Mouse (Mus musculus): Measurements from ENCODE around the gene Dazap1.
A peak's percentile ranks its signal among the peaks of the same experiment; 100 is the strongest.

Gene Dazap1

DNA sequence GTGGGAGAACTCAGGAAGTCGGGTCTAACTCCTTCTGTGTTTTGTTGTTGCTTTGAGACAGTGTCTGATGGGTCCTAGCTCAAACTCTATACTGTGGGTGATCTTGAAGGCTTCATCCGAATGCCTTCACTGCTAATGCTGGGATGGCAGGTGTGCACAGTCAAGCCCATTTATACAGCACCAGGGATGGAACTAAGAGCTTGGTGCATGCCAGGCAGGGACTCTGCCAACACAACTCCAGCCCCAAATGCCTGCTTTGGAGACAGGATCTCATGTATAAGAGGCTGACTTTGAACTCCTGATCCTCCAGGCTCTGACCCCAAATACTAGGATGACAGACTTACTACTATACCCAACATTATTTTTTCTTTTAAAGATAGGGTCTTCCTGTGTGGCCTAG lies 11.2 kb upstream of the Dazap1 start:
- no peak for DNase-seq

DNA sequence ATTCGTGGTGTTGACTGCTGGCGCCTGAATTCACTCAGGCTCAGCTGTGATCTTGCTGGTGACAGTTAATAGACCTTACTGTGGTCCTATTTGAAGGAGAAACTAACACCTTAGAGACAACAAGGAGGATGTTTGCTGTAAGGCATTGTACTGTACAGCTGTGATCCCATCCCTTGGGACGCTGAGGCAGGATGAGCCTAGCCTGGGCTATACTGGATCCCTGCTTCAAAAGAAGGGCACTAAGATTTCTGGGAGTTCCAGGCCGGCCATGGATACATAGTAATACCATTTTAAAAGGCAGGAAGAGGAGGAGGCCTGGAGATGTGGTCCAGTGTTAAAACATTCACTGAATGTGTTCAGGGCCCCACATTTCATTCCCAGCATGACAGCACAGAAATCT lies 10.7 kb upstream of the Dazap1 start:
- no peak for DNase-seq

DNA sequence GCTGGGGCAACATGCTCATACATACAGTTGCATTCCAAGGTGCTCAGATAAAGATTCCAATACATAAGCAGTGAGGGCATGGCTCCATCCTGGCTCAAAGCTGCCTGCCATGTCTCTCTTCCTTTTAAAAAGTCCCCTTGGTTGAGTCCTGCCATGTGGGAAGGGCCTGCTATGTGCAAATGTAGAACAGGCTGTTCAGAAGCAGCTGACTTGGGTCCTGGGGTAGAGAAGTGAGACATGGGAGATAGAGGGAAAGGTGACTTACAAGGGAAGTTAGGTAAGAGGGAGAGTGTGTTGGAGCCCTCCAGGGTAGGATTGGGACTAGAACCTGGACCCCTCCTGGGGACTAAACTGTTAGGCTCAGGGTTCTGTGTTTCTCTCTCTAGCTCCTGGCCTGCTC lies 9.3 kb upstream of the Dazap1 start:
- no peak for DNase-seq

DNA sequence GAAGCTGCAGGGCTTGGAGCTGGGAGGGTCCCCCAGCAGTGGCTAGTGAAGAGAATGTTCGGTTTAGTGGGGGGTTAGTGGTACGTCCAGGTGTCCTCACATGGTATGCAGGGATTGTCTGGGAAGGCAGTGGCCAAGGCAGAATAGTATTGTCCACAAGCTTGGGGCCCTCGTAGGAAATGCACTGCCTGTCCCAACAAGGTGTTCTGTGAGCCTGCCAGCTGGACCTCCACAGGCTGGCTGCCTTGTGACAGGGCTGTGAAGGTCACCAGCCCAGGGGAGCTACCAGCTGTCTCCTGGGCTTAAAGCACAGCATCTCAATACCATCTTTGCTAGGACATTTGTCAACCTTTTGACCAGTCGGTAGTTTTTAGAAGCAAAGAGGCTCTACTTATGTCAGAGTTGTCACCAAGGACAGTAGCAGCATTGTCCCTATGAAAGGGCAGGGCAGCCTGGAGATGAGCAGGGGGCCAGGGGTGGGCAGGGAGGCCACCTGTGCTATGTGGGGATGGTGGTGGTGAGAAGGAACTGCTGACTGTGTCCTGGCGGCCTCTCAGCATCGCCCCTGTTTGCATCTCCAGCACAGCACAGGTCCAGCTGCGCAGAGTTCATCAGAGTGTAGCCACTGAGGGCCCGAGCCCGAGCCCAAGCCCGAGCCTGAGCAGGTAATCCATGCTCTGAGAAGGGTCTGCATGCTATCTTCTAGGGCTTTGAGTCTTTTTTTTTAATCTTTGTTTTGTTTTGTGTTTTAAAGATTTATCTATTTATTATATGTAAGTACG lies 8.6 kb upstream of the Dazap1 start:
- DNase-seq = no peak

DNA sequence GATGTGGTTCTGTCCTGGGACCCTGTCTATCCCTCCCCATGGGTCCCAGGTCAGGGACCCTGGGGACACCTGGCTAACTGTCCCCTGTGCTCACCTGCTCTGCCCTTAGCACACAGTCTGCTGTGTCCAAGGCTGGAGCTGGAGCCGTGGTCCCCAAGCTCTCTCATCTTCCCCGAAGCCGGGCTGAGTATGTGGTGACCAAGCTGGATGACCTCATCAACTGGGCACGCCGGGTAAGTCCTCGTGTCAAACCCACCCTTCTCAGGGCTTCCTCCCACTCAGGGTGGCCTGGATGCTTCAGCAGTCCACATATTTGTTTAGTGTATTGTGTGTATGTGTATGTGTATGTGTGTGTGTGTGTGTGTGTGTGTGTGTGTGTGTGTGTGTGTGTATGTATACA lies 7.7 kb upstream of the Dazap1 start:
- no peak for DNase-seq

DNA sequence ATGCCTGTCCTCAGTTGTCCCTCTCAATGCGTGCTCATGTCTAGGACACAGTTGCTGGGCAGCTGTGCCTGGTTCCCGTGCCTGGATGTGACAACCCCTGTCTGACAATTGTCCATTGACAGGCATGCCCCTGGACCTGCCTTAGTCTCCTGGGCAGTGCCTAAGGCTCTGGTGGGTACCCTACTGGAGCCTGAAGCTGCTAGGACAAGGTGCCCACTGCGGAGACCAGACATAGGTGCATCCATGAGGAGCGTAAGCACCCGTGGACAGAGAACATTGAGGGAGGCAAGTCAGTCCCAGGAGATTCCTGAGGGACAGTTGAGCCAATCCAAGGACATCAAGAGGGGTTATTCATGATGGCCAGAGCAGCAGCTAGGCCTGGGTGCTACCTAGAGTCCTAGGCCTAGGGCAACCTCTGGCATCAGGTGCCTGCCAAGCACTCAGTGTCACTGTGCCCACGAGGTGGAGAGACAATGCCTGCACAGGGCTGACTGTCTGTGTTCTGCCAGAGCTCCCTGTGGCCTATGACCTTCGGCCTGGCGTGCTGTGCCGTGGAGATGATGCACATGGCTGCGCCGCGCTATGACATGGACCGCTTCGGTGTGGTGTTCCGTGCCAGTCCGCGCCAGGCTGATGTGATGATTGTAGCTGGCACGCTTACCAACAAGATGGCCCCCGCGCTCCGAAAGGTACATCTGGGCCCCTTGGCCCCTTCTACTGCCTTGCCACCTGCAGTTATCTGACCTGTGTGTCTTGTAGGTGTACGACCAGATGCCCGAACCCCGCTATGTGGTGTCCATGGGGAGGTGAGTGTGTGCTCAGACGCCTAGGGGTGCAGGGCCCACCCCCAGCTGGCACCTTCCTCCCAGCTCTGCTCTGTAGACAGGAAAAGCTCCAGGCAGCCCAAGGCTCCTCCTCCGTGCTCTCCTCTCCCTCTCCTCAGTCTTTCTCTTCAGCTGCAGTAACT lies 6.7 kb upstream of the Dazap1 start:
- DNase-seq = no peak

DNA sequence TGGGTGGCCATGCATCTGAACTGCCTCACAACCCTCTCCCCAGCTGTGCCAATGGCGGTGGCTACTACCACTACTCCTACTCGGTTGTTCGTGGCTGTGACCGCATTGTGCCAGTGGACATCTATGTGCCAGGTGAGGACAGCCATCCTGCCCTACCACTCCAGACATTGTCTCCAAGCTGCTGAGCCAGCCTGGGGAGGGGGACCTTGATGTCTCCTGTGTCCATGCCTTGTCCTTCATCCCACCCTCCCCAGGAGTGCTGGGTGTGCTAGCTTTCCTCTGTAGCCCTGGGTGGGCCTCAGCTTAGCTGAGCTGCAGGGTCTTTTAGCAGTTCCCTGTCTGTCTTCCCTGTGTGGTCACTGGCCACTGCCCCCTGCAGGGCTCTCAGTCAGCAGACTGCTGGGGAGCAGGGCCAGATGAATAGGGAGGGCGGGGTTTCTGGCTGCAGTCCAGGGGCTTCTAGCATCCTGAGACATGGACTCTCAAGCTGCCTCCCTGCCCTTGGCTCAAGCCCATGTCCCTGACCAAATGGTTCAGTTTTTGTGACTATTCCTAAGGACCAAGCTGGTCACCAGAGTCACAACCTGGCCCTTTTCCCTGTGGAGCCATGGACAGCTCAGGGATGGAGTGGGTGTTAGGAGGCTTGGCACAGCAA lies 5.3 kb upstream of the Dazap1 start:
- peak; percentile 63 to 75 for DNase-seq

DNA sequence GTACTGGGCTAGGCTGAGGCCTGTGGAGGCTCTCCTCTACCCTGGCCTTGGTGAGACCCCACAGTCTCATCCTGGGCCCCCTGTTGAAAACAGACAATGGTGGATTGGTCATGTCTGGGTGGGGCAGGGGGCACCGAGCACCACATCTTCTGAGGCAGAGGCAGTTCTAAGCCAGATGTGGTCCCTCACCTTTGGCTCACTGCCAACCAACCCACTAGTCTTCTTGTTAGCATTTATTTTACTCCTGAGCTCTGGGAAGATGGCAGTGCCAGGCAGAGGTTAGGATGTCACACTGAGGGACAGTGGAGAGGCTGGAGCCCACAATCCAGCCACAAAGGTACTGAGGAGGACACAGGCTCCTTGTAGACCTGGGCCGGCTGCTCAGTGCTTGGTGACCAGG lies 3.4 kb upstream of the Dazap1 start:
- peak in 1 of 2 experiments; percentile 47 for DNase-seq

DNA sequence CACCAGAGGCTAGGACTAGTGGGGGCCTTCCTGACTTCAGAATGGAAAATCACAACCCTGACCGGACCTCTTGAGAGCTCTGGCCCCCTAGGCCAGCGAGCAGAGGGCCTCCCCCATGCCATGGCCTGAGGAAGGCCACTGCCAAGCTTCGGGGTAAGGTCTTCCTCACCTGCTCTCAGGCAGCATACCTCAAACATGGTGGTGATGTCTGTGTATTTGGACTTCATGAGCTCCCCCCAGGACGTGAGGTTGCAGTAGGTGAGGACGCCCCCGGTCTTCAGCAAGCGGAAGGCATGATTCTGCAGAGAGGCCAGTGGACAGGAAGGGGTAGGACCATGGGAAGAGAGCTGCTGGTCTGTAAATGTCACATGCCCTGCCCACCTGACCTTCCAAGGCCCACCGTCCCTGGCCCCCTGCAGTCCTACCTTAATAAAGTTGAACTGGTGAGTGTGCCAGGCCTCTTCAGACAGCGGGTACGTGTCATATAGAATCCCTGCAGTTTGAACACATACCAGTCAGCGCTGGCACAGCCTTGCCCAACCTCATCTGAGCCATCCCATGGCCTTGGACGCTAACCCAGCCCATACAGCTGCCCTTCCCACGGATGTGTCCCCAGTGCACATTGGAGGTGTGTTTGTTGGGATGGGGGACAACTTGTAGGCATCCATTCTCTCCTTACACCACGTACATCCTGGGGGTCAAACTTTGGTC lies 2.4 kb upstream of the Dazap1 start:
- no peak for DNase-seq

DNA sequence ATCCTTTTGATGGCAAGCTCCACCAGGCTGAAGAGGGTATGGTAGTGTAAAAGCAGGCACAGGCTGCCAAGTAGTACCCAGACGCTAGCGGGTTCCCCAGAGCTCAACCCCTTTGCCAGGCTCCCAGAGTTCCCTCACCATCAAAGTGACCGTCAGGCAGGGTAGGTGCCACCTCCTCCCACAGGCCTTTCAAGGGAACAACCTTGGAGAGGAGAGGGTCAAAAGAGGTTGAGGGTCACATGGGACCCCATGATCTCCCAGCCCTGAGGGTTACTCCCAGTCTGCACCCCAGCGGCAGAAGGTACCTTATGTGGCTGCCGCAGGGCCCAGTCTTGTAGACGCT lies 1.9 kb upstream of the Dazap1 start:
- DNase-seq = no peak

DNA sequence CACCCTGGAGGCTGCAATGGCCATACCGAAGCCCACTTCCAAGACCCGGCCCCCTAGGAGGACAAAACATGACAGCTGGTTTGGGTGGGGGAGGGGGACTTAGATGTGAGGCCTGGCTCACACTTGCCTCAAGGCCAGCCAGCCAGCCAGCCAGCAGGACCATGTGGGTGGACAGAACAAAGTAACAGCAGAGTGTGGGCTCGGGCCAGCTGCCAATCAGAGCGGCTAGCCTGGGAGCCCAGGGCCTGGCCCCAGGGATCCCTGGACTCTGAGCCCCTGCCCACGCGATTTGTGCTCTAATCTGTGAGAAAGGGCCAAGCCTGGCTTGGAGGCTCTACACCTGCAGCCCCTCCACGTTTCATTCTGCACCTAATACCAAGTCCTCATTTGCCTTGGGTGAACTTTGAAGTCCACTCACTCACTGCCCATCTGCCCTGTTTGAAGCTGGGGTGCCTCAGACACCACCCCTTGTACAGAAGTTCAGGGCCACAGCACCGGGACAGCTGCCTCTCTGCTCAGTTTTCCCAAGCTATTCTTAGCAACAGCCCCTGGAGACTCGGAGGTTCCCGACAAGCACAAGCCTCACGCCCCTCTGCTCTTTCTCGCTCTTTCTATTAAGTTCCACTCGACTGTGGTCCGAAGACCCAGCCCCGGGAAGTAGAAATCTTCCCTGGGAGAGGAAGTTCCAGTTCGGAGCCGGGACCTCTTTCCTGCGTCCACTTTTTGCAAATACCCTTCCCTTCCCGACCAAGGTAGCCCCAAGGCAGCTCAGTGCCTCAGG lies 1.2 kb upstream of the Dazap1 start:
- peak; percentile 86 to 92 for DNase-seq

DNA sequence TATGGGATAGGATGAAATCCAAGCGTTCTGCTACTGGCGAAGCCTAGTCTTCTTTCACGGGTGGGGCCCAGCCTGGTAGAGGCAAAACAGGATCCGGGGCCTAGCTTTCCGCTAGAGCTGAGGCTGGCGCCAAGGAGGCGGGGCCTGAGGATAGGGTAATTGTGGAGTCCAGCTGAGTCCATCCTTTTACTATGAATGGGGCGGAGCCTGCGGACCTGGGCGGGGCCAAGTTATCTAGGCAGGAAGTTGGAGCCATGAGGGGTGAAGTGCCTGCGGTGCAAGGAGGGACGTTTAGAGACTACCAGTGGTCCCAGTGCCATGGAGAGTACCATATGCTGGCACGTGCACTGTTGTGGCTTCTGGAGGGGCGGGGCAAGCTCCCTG lies 291 bp downstream of the Dazap1 start:
- peak; percentile 91 to 97 for DNase-seq

DNA sequence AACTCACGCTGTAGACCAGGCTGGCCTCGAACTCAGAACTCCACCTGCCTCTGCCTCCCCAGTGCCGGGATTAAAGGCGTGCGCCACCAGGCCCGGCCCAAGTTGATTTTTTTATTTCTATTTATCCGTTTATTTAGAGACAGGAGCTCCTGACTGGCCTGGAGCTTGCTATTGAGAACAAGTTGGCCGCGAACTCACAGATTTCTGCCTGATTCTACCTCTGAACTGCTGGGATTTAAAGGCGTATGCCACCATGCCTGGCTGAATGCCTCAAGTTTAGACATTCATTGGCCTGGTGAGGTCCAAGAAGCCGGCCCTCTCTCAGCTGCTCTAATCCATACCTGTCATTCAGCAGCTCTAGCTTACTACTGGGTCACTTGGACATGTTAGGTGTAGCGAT lies 883 bp downstream of the Dazap1 start:
- no peak for DNase-seq

DNA sequence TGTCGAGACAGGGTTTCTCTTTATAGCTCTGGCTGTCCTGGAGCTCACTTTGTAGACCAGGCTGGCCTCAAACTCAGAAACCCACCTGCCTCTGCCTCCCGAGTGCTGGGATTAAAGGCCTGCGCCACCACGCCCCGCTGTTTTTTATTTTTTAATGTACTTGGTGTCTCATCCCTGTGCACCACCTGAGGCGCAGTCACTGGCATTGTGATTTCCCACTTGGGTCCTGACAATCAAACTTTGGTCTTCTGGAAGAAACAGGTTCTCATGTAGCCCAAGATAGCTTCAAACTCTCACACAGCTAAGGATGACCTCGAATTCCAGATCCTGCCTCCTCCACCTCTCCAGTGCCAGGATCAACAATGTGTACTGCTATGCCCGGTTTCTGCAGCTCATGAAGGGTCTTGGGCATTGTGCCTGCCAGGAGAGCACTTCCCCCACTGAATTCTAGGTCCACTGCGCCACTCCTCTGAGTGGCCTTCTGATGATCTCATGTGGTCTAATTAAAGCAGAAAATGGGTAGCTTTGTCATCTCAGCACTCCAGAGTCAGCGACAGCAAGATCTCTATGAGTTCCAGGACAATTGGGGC lies 1.6 kb downstream of the Dazap1 start:
- DNase-seq = no peak

DNA sequence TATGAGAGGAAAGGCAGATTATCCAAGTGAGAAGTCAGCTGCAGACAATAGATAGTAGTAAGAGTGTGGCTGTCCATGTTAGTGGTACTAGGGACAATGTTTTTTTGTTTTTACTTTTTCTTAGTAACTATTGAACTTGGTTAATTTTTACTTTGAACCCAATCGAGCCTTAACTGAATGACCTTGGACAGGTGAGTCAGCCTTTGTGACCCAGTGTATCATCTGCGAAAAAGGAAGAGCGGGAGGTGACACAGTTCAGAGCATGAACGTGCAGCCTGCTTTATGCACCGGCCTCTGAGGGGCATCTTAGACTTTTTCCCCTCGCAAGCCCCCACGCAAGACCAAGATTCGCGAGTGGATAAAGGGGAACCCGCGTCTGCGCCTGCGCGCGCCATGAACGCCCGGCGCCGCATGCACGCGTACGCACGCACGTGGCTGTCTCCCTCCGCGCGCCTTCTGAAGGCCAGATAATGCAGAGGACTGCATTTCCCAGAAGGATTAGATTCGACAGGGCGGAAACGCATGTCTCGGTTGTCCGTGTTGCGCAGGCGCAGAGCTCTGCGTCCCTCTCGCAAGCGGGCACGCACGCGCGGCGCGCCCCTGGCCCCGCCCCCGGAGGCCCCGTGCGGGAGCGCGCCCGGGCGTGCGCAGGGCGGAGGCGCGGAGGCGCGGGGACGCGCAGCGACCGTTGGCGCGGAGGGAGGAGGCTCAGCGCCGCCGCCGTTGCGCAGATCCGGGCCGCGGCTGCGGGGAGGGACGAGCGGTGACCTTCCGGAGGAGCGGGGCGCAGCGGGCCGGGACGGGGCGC lies 3.3 kb downstream of the Dazap1 start:
- DNase-seq = peak; percentile 99 to 100

DNA sequence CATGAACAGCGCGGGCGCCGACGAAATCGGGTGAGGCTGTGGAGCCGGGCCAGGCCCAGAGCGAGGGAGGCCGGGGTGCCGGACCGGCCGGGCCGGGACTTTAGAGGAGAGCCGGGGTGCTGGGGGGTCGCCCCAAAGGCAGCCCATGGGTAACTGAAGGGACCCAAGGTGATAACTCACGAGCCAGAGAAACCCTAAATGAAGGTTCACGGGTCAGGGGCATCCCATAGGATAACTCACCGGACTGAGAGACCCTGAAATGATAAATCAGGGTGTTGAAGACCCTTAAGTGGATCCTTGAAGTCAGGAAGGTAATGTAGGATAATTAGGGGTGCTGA lies 3.8 kb downstream of the Dazap1 start:
- no peak for DNase-seq

DNA sequence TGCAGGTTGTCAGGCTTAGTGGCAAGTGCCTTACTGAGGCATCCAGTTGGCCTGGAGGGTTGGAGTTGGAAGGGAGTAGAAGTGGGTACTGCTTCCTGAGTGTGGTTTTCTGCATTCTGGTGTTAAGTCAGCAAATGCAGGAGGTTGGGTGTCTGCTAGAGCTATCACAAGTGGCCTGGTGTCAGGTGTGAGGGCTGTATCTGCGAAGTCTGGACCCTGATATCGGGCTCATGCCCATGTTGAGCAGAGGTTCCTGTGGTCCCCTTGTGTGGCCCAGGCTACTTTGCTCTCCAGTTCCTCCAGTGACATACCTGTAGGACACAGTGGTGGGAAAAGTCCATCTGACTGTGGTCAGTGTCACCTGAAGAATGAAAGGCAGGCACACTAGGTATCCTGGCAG lies 8.8 kb downstream of the Dazap1 start:
- DNase-seq = no peak

DNA sequence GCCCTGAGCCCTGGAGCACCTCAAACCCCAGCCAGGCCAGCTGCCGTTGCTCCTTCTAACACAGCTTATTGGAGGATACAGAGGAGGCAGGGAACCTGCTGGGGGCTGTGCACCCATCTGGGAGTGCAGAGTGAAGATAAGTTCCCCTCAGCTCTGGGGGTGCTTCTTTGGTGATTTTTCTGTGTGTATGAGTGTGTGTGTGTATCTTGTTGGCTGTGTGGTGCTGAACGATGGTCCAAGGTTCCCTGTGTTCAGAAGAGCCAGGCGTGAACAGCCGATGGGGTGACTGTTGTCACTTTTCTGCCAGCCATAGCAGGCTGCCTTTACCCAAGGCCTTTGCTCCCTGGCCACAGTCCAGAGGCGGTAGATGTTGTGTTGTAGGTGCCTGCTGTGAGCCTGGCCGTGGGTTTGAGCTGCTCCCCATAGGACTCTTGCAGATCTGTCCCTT lies 9.5 kb downstream of the Dazap1 start:
- peak in 1 of 2 experiments; percentile 54 for DNase-seq

DNA sequence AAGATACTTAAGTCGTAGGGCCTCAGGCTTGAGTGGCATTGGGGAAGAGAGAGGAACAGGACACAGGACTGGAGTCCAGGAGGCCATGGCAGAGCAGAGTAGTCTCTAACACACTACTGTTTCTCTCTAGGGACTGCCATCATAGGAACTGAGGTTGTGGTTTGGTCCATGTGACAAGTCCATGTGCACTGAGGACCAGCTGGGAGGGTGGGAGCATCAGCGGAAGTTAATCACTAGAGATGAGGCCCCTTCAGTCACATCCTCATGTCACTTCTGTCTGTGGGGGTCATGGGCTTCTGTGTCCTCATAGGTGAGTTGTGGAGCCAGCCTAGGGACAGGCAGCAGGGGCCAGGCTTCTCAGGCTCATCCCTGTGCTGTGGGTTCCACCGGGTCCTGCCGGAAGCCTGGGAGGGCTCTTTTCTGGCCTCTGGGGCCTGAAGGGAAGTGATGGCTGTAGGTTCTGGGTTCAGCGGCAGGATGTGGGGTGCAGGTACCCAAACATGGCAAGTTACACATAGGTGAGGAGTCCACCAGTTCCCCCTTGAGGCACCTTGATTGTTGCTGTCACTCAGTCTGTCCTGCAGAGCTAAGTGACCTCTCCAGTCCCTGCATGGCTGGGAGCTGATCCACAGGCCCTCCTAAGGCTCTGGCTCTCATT lies 10.0 kb downstream of the Dazap1 start:
- no peak for DNase-seq

DNA sequence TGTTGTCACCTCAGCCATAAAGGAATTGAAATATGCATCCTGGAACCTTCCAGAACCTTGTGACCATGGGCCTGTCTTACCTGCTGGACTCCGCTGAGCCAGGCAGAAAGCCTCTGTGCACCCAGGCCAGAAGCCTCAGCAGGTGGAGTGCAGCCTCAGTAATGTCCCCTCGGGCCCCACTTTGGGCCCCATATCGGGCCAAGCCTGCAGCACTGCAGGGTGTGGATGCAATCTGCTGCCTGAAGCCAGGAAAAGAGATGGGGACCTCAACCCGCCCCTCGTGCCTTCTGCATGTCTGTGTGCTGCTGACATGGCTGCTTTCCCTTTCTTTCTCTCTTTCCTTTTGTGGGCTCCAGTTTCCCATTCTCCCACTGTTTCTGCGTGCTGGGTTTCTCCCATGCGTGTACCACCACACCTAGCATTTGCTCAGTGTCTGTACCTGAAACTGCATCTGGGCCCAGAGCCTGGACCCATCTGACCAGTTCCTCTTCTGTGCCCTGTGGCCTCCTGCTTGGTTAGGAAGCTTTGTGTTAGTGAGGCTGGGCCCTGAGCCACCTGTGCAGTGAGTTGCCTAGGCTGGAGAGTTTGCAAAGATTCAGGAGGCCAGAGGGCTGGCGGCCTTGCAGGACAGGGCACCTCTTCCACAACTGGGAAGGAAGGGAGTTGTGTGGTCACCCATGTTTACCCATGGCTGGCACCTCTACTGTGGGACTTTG lies 10.7 kb downstream of the Dazap1 start:
- DNase-seq = no peak

All from cerebellum, postnatal 14 days (tissue).